ENCODE assay signal across 17 mouse cellular contexts in the genomic region with DNA sequence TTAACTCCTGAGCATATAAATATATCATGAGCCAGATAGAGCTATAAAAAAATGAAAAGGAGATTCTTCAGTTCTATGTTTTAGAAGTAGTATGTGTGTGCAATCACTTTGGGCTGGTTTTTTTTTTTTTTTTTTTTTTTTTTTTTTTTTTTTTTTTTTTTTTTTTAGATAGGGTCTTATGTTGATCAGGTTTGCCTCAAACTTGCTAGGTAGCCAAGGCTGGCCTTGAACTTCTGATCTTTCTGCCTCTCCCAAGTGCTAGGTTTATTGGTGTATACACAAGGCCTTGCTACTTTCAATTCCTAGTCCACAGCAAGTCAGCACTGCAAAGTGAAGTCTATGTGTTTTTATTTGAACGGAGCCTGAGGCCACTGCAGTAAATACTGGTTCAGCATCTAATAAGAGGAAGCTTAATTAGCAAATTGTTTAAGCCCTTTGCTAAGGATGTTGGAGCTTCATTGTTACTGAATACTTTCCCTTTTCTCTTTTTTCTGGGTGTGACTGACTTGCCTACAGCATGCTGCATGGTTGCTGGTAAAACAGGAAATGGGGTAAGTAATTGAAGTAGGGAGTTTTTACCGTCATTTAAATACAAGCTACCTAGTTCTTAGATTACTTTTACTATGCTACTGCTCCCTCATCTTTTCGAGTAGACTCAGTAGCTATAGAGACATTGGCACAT. TPM values are rescaled to one million over a fixed set of nuclear protein-coding genes. Genes with fewer than 3 reads are reported as not detected.
DNase-seq lines count a peak whose midpoint lies in the region; ATAC-seq and TF ChIP-seq lines count a peak whose summit lies in the region.
"Had no signal": no experiment of that assay in that cellular context is flagged by ENCODE, and none has a peak within 500 bp of the region (broad histone marks: within the 10 kb centered on the region; RNA-seq: fewer than 3 reads in every experiment).

No protein-coding gene starts in this region.

- H3K4me1 ChIP-seq in MEL (ENCODE audit: control insufficient read depth in 1 of 2, insufficient read depth in 2 of 2, low read length in 2 of 2), result peaks cover 2 to 5% of the 10 kb centered on the region in 2 experiments; a peak in 2 of 4 replicates
- H3K4me1 ChIP-seq in heart, embryonic 11.5 days (ENCODE audit: control insufficient read depth, insufficient read depth, low read length), result no peaks in the 10 kb centered on the region
- H3K4me1 ChIP-seq: limb, embryonic 10.5 days; liver, embryonic 15.5 days had no signal

- no peak overlapping the region for H3K4me2 ChIP-seq in heart, embryonic 11.5 days
- H3K4me2 ChIP-seq: liver, embryonic 15.5 days had no signal

- 78% methylated on average over 3 of the region's 3 CpGs for WGBS in heart, embryonic 11.5 days (ENCODE audit: insufficient replicate concordance)

- H3K9ac ChIP-seq in MEL (ENCODE audit: control insufficient read depth, low read depth, low read length, poor library complexity, severe bottlenecking), result no peak overlapping the region
- H3K9ac ChIP-seq in heart, embryonic 11.5 days (ENCODE audit: low read depth, low read length), result no peak overlapping the region
- H3K9ac ChIP-seq: liver, embryonic 15.5 days had no signal

- no peak for TF ChIP-seq CTCF in layer of hippocampus, adult 2 months (conservative IDR thresholded peaks at IDR 0.05)
- TF ChIP-seq CTCF in MEL (IDR thresholded peaks at IDR 0.05 in 2 of 3, conservative IDR thresholded peaks at IDR 0.05 in 1 of 3; ENCODE audit: control insufficient read depth in 1 of 3, insufficient read depth in 1 of 3, low read depth in 2 of 3, low read length in 3 of 3, poor library complexity in 1 of 3, severe bottlenecking in 1 of 3), result no peak

- no peak overlapping the region for H3K4me3 ChIP-seq in layer of hippocampus, adult 2 months
- no peak overlapping the region for H3K4me3 ChIP-seq in MEL (ENCODE audit: control insufficient read depth in 1 of 2, insufficient read depth in 1 of 2, low read depth in 2 of 2, low read length in 2 of 2)
- no peak overlapping the region for H3K4me3 ChIP-seq in heart, embryonic 11.5 days (ENCODE audit: low read depth, low read length)
- H3K4me3 ChIP-seq: limb, embryonic 10.5 days; liver, embryonic 15.5 days had no signal

- no peaks in the 10 kb centered on the region for H3K27me3 ChIP-seq in MEL (ENCODE audit: control insufficient read depth in 1 of 2, insufficient read depth in 2 of 2, low read length in 2 of 2)
- no peaks in the 10 kb centered on the region for H3K27me3 ChIP-seq in heart, embryonic 11.5 days (ENCODE audit: control insufficient read depth, insufficient read depth, low read length)
- H3K27me3 ChIP-seq: liver, embryonic 15.5 days had no signal

- ATAC-seq in inflammation-experienced regulatory T-cells, adult 6 months, result peak; percentile 90
- no peak for ATAC-seq in heart, embryonic 11.5 days (replicated peaks; ENCODE audit: insufficient number of reproducible peaks, low FRiP score, low TSS enrichment)

- no peak for TF ChIP-seq RAD21 in MEL (IDR thresholded peaks at IDR 0.05; ENCODE audit: low read depth, low read length)

- DNase-seq in layer of hippocampus, adult 2 months (ENCODE audit: low spot score in 2 of 2), result no peak
- no peak for DNase-seq in layer of hippocampus, adult 18-20 months (ENCODE audit: low spot score in 2 of 2)
- DNase-seq in A20 (ENCODE audit: low read depth, low spot score) (peak; percentile 65), MEL (ENCODE audit: low read depth, low spot score) (peak; percentile 17)
- DNase-seq in left cerebral cortex, adult 18-20 months (ENCODE audit: low spot score in 2 of 2), result no peak
- DNase-seq in urinary bladder, postnatal 10 days (ENCODE audit: low spot score), result no peak
- DNase-seq: adrenal gland, postnatal 36 days; cerebellum, postnatal 36 days; heart, adult 18-20 months; heart, postnatal 14 days; layer of hippocampus, postnatal 36 days; thymus, adult 2 months had no signal

- H3K79me2 ChIP-seq in MEL (ENCODE audit: control insufficient read depth, insufficient read depth, low read length, poor library complexity), result peaks cover 5% of the 10 kb centered on the region; the same call in 1 of the 2 replicates

- TF ChIP-seq EP300 in MEL (IDR thresholded peaks at IDR 0.05; ENCODE audit: low read depth in 1 of 2, low read length in 2 of 2), result no peak

- no peak for TF ChIP-seq POLR2A in MEL (IDR thresholded peaks at IDR 0.05; ENCODE audit: control insufficient read depth in 1 of 2, insufficient read depth in 1 of 2, low read depth in 1 of 2, low read length in 2 of 2, poor library complexity in 1 of 2)

- peaks cover 18 to 21% of the 10 kb centered on the region in 2 experiments for H3K36me3 ChIP-seq in MEL (ENCODE audit: control insufficient read depth in 1 of 2, insufficient read depth in 2 of 2, low read length in 2 of 2)
- no peaks in the 10 kb centered on the region for H3K36me3 ChIP-seq in heart, embryonic 11.5 days (ENCODE audit: control insufficient read depth, insufficient read depth, low read length)

- no peaks in the 10 kb centered on the region for H3K9me3 ChIP-seq in MEL (replicated peaks; ENCODE audit: insufficient read depth, low read length)
- H3K9me3 ChIP-seq in heart, embryonic 11.5 days (replicated peaks; ENCODE audit: control insufficient read depth, low read length), result no peaks in the 10 kb centered on the region
- H3K9me3 ChIP-seq: limb, embryonic 10.5 days; liver, embryonic 15.5 days had no signal

- H3K27ac ChIP-seq in layer of hippocampus, adult 2 months, result peak overlapping the region; percentile 40
- H3K27ac ChIP-seq in MEL (ENCODE audit: control insufficient read depth, low read depth, low read length), result no peak overlapping the region
- no peak overlapping the region for H3K27ac ChIP-seq in heart, embryonic 11.5 days (ENCODE audit: low read depth, low read length)
- H3K27ac ChIP-seq: kidney, postnatal 0 days; limb, embryonic 10.5 days; liver, embryonic 15.5 days had no signal

TF ChIP-seq in MEL, 35 proteins besides CTCF, POLR2A, EP300 and RAD21:
- peak; percentile 53 for TF ChIP-seq ZNF384 (IDR thresholded peaks at IDR 0.05; ENCODE audit: low read depth, low read length)
- TF ChIP-seq UBTF (IDR thresholded peaks at IDR 0.05; ENCODE audit: borderline replicate concordance, insufficient read depth, low read depth, low read length), result no peak

RNA-seq across cellular contexts. Expression of gene Pex13, which starts 33.8 kb away (rescaled TPM):
- 10 to 100 TPM; 22.8 to 34.0 TPM for total RNA-seq in layer of hippocampus, adult 2 months (2021)
- 10 to 100 TPM; 23.9 to 25.0 TPM for total RNA-seq in layer of hippocampus, adult 18-20 months (2021)
- total RNA-seq in MEL (2012; rRNA removed), result 24.7 and 32.1 TPM in 2 replicates
- polyA plus RNA-seq in MEL (2012; ENCODE audit: insufficient read depth in 1 of 2, insufficient read length in 2 of 2, low read depth in 1 of 2, low replicate concordance in 2 of 2, missing spikeins in 1 of 2), result 10 to 100 TPM in 1 of 2 experiments, not detected in 1; 24.7 TPM
- polyA plus RNA-seq in inflammation-experienced regulatory T-cells, adult 6 months (2017; shearing (Covaris generic)), result 10 to 100 TPM in 1 of 3 experiments, 1 to 10 TPM in 2; 9.2 to 11.2 (median 9.9) TPM
- total RNA-seq in left cerebral cortex, adult 18-20 months (2021), result 10 to 100 TPM; 24.4 to 27.0 TPM
- polyA plus RNA-seq in heart, embryonic 11.5 days (2014; fragmentation: Nextera tagmentation; extraction: Ambion mirVana), result 31.9 and 33.3 TPM in 2 replicates

RNA-seq across cellular contexts. Expression of gene Pus10, which starts 34.1 kb away (rescaled TPM):
- 10 to 100 TPM; 18.6 to 21.1 TPM for total RNA-seq in layer of hippocampus, adult 2 months (2021)
- total RNA-seq in layer of hippocampus, adult 18-20 months (2021), result 10 to 100 TPM; 12.2 to 14.6 TPM
- 52.5 and 55.3 TPM in 2 replicates for total RNA-seq in MEL (2012; rRNA removed)
- 100 to 1,000 TPM in 1 of 2 experiments, 10 to 100 TPM in 1; 43.4 to 416 TPM for polyA plus RNA-seq in MEL (2012; ENCODE audit: insufficient read depth in 1 of 2, insufficient read length in 2 of 2, low read depth in 1 of 2, low replicate concordance in 2 of 2, missing spikeins in 1 of 2)
- polyA plus RNA-seq in inflammation-experienced regulatory T-cells, adult 6 months (2017; shearing (Covaris generic)), result 10 to 100 TPM; 21.6 to 35.1 (median 34.1) TPM
- total RNA-seq in left cerebral cortex, adult 18-20 months (2021), result 10 to 100 TPM; 15.0 to 15.3 TPM
- 19.5 and 20.7 TPM in 2 replicates for polyA plus RNA-seq in heart, embryonic 11.5 days (2014; fragmentation: Nextera tagmentation; extraction: Ambion mirVana)

Comparison
In these comparisons a context has a peak if more than half of its experiments do, and no peak if none do; other contexts are left out.
1. DNase-seq: peak in A20 (single experiment) and MEL (single experiment); none in layer of hippocampus, adult 2 months (0 of 2), layer of hippocampus, adult 18-20 months (0 of 2), left cerebral cortex, adult 18-20 months (0 of 2) and urinary bladder, postnatal 10 days (single experiment).